Mouse (Mus musculus): ENCODE measurements around the gene Exoc4.

GRCm38 (mm10) chr6:33870468-33871142 lies 621.7 kb downstream of the Exoc4 start:
- TF ChIP-seq CTCF (IDR thresholded peaks at IDR 0.05; ENCODE audit: low read depth) (no peak), EP300 (IDR thresholded peaks at IDR 0.05; ENCODE audit: low read depth) (no peak)
